Mouse (Mus musculus) intestine, embryonic 15.5 days (tissue): ENCODE measurements around the gene Tsc22d1. TPM values are rescaled to one million over a fixed set of nuclear protein-coding genes. Genes with fewer than 3 reads are reported as not detected.
A peak's percentile ranks its signal among the peaks of the same experiment; 100 is the strongest.

Experiments
- ATAC-seq: fragments of 200-750 bp; cut with Nextera tagmentation; 2 replicates; pipeline ENCODE4 v1.8.0; 2017; ENCODE audit warnings: moderate TSS enrichment, moderate library complexity
- H3K27ac ChIP-seq: fragments of 300-500 bp; sonication (generic); 2 replicates; pipeline ENCODE4 v1.5.1; 2015; ENCODE audit warnings: mild to moderate bottlenecking, inconsistent platforms
- H3K27me3 ChIP-seq: fragments of 300-500 bp; sonication (generic); replicated peaks from 2 replicates; pipeline ENCODE4 v1.6.1; 2015; ENCODE audit warnings: inconsistent platforms
- H3K36me3 ChIP-seq: fragments of 300-500 bp; sonication (generic); 2 replicates; pipeline ENCODE4 v1.6.1; 2015; ENCODE audit warnings: inconsistent platforms
- H3K4me1 ChIP-seq: fragments of 300-500 bp; sonication (generic); replicated peaks from 2 replicates; pipeline ENCODE4 v1.6.1; 2015; ENCODE audit warnings: inconsistent platforms
- H3K4me2 ChIP-seq: fragments of 300-500 bp; sonication (generic); replicated peaks from 2 replicates; pipeline ENCODE4 v1.6.1; 2015; ENCODE audit warnings: mild to moderate bottlenecking, inconsistent platforms
- H3K4me3 ChIP-seq: fragments of 300-500 bp; sonication (generic); replicated peaks from 2 replicates; pipeline ENCODE4 v1.5.1; 2015; ENCODE audit warnings: inconsistent platforms
- H3K9ac ChIP-seq: fragments of 300-500 bp; sonication (generic); 2 replicates; pipeline ENCODE4 v1.6.1; 2015; ENCODE audit warnings: inconsistent platforms
- H3K9me3 ChIP-seq: fragments of 300-500 bp; sonication (generic); 2 replicates; pipeline ENCODE4 v1.6.1; 2016; ENCODE audit warnings: inconsistent platforms
- WGBS: fragments of 180-500 bp; shearing (Covaris S2); methylation state at CpG from one replicate; pipeline ENCODE4 v1.1.7; 2015; 5-methylcytosine and 5-hydroxymethylcytosine counted together
- polyA plus RNA-seq: library from polyadenylated mRNA; unstranded; fragments of >200 nt; fragmentation: Nextera tagmentation; extraction: Ambion mirVana; gene quantifications from 2 replicates; pipeline ENCODE4 v1.2.1, GENCODE M21; 2015

Tsc22d1 gene
- polyA plus RNA-seq, 1 experiment from 2014 or later: 386 TPM

DNA sequence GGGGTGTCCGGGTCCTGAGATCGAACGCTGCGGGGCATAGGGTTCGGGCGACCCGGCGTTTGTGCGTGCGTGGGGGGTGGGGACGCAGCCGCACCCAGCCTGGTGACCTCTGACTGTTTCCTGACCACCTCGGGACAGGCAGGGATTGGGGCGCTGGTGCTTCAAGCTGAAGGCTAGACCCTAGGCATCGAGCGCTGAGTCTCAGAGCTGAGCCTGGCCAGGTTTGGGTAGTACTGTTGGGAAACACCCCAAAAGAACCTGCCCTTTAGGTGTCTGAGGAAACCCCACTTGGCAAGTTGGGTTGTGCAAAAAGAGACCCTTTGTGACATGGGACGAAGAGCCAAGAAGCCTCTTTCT, 142.1 kb downstream of the Tsc22d1 start, which contains the start of gene Serp2:
TSS of gene Serp2 (minus strand) at position 38 of the 357 bp plus-strand sequence.
- WGBS: 11% methylated on average over 17 of the region's 17 CpGs
- Histone ChIP-seq H3K4me3 (peak within 1 kb of the TSS; percentile 62), H3K27ac (peak within 1 kb of the TSS; percentile 74), H3K36me3 (no peaks in the 10 kb centered on the region), H3K27me3 (no peaks in the 10 kb centered on the region), H3K4me2 (peak within 1 kb of the TSS; percentile 97), H3K4me1 (peaks cover 18% of the 10 kb centered on the region), H3K9ac (peak within 1 kb of the TSS; percentile 52), H3K9me3 (no peaks in the 10 kb centered on the region)
- ATAC-seq: no peak; the same call in 1 of the 2 replicates

Other genes starting within 250 kb of the Tsc22d1 start
- 8.6 and 10.0 TPM in 2 replicates for gene Serp2, start 141.9 kb downstream of the Tsc22d1 start, polyA plus RNA-seq